Mouse (Mus musculus): Measurements from ENCODE around the gene Tsfm.

DNA sequence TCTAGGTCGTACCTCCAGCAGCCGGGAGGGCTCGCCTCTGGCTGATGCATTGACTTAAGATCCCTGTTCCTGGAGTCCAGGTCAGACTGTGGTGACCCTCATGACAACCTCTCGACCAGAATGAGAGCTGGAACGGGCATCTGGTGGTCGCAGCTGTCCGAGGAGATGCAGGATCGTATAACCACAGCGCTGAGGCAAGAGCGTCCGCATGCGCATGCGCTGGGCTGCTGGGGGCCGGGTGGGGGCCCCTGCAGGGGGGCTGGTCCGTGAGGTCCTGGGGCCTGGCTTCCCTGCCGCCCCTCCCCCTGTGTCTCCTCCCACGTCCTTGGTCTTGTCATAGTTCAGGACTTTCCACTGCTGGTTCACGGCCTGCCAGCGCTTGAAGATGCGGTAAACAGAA, 25.9 kb upstream of the Tsfm start:
- TF ChIP-seq CTCF (IDR thresholded peaks at IDR 0.05; ENCODE audit: low read depth) (no peak), EP300 (IDR thresholded peaks at IDR 0.05; ENCODE audit: low read depth) (no peak)
